Mouse (Mus musculus): ENCODE results near the gene Amigo3.

Gene Amigo3

DNA sequence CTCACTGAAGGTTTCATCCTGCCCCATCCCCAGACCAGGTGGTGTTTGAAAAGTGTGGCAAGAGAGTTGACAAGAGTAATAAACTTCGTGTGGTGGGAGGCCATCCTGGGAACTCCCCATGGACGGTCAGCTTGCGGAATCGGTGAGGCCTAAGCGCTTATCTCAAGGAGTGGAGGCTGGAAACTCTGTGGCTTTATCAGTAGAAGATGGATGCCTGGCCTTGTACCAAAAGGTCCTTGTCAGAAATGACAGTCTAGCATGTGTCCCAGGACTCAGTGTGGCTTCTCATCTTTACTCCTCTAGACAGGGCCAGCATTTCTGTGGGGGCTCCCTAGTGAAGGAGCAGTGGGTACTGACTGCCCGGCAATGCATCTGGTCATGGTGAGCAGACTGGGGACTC, 30.6 kb downstream of the Amigo3 start:
- DNase-seq (ENCODE audit: low read depth, low spot score): no peak

- DNase-seq (ENCODE audit: low read depth, low spot score): no peak
Observed at GRCm38 (mm10) chr9:108085261-108085660, 32.3 kb downstream of the Amigo3 start.

DNA sequence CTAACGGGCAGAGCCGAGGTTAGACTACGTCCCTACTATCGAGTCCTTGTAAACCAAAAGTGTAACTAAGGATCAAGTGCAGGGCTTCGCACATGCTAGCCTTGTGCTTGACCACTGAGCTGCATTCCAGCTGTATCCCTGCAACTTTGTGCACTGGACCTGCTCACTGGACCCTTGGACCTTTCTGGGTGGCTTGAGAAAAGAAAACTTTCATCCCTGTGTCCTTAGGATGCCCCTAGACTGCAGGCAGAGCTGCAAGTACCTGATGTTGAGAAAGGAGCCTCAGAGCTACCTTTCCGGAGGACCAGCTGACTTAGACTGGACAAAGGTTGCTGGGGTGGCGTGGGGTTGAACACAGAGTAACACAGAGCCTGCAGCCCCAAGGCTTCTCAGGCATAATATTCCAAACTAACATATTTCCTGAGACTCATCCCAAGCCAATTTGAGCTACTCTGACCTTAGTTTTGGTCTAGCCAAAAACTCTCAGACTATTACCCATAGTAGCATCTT, 37.7 kb downstream of the Amigo3 start:
- DNase-seq (ENCODE audit: low read depth, low spot score): no peak

DNA sequence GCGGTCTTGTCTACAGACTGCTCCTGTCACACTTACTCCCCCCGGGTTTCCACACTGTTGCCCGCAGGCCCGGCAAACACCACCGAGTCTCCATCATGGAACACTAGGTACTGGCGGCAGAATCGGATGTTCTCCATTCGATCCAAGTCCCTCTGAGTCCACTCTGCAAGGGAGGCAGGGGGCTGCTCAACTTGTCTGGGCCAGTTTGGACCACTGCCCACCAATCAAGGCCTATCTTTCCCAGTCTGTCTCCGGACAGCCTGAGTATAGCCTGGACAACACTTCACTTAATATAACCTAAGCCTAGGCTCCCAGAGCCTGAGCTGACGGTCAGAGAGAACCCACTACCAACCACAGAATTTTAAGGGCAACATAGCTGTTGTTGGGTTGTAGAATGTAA, 40.6 kb downstream of the Amigo3 start:
- DNase-seq (ENCODE audit: low read depth, low spot score): no peak

- DNase-seq (ENCODE audit: low read depth, low spot score): peak; percentile 97
Observed at GRCm38 (mm10) chr9:108094184-108094941, 41.4 kb downstream of the Amigo3 start, which contains the start of gene Apeh. Gene Apeh (minus strand): TSS chr9:108094606.

DNA sequence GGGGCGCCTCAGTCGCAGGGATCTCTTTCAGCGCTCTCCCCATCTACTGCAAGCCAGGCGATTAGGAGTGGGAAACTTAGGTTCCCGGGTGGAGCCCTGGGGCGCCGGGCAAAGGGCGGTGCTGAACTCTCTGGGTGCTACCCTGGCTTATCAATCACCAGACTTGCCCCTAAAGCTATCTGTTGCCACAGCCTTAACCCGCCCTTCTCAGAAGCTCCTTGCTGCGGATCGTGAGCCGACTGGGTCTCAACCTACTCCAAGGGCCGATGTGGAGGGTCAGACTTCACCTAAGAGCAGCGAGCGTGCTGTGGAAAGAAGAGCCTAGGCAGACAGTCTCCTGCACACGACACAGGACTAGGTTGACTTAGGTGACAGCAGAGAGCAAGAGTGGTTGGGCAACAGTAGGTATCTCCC, 42.0 kb downstream of the Amigo3 start:
- peak; percentile 91 for DNase-seq (ENCODE audit: low read depth, low spot score)

DNA sequence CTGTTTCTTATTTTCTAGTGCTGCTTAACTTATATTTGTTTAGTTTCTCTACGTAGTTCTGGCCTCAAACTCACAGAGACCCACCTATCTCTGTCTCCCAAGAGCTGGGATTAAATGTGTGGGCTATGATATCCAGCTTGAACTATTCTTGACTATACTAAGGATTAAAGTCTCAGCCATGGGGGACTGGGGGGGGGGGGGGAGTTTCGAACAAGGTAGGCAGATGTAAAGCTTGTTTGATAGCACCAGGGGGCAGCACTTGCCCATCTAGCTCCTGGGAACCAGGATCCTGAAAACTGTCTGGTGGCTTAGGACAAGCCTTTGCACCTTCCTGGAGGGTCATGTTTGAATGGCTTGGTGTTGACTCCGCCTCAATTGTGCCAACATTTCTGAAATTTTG, 42.6 kb downstream of the Amigo3 start:
- peak; percentile 76 for DNase-seq (ENCODE audit: low read depth, low spot score)

GRCm38 (mm10) chr9:108095949-108096712, 43.2 kb downstream of the Amigo3 start:
- no peak for DNase-seq (ENCODE audit: low read depth, low spot score)

DNA sequence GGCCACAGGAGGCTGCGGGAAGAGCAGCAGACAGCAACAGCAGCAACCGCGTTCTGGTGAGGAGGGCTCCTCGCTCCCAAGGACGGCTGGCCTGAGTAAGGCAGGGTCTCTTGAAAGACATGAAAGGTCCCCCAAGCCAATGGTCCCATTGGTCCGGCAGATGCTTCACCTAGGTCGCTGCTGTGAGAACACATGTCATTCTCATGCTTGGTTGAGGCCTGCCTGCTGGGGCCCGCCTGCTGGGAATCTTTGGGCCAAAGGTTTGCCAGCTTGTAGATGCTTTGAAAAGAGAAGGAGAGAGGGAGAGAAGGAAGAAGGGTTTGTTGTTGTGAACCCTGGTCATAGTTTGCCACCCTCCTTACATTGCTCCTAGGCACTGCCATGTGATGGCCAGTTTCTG, 46.7 kb downstream of the Amigo3 start:
- DNase-seq (ENCODE audit: low read depth, low spot score): no peak

- no peak for DNase-seq (ENCODE audit: low read depth, low spot score)
Observed at GRCm38 (mm10) chr9:108104766-108105548, 52.0 kb downstream of the Amigo3 start.

All from c-Kit-negative CD71-positive TER-119-positive erythroid progenitor cells, embryonic 14.5 days (primary cell).